Mouse (Mus musculus) heart, adult 9 months (tissue): ENCODE data around the gene Zbtb32.
A peak's percentile ranks its signal among the peaks of the same experiment; 100 is the strongest.

ENCODE experiments used
- DNase-seq, 2 experiments: peaks; one replicate each; pipeline ENCODE4 v3.0.0; 2022; ENCODE audit warnings: low spot score in 2 of 2

The Zbtb32 gene

DNA sequence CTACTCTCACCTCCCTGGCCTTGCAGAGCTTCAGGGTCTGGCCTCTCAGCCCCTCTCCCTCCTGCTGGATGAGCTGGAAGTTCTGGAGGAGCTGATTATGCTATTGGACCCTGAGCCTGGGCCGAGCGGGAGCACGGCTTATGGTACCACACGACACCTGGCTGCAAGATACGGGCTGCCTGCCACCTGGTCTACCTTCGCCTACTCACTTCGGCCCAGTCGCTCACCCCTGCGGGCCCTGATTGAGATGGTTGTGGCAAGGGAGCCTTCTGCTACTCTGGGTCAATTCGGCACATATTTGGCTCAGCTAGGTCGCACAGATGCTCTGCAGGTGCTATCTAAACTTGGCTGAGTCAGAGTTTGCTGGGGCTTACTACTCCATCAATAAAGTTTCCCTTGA lies 31.2 kb downstream of the Zbtb32 start:
- no peak for DNase-seq

DNA sequence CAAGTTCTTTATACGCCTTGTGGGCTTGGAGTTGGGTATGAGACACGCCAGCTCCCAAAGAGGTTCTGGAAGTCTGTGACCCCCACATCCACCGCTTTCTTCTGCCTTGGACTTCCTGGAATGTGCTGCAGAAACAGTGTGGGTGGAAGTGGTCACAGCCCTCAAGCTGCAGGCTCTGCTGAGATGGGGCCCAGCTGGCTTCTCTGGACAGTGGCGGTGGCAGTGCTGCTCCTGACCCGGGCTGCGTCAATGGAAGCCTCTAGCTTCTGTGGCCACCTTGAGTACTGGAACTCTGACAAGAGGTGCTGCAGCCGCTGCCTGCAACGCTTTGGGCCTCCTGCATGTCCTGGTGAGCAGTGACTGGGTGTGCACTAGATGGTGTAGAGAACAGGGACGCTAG lies 32.7 kb downstream of the Zbtb32 start:
- DNase-seq: no peak

DNA sequence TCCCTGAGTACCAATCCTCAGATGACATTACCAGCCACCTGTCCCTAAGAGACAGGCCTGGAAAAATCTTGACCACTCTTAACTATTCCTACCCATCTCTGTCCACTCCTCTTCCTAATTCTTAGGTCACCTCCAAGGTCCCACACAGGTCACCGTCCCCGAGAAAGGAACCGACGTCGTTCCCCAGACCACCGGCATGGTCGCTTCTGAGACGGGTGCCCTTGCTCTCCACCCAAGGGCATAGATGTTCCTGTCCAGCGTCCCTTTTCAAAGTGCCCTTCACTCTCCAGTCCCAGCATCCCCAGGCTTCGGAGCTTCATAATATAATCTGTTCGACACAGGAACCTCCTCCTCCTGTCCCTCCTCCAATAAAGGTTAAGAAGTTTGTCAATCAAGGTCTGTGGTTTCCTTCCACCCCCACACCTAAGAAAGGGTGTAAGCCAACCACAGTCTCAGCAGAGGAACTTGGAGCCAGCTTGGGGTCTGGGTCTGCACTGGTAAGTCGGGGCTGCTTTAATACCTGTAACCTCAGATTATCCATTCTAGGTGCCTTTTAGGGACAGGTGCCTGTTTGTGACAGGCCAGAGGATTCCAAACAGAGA lies 33.6 kb downstream of the Zbtb32 start, which contains the start of gene Igflr1:
Gene Igflr1, plus strand, starts transcription at position 458 of the 602 bp plus-strand sequence.
- no peak for DNase-seq

DNA sequence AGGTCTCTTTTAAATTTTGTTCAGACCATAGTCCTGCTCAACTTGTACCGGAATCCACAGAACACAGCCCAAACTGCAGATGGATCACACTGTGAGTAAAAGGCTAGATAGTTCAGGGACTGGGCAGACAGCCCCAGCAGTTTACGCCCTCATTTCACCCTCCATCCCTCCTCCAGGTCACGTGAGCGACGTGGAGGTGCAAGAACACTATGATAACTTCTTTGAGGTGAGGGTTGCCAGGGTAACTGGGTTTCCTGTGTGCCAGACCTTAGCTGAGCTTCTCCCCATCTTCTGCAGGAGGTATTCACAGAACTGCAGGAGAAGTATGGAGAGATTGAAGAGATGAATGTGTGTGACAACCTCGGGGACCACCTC lies 34.8 kb downstream of the Zbtb32 start:
- no peak for DNase-seq

DNA sequence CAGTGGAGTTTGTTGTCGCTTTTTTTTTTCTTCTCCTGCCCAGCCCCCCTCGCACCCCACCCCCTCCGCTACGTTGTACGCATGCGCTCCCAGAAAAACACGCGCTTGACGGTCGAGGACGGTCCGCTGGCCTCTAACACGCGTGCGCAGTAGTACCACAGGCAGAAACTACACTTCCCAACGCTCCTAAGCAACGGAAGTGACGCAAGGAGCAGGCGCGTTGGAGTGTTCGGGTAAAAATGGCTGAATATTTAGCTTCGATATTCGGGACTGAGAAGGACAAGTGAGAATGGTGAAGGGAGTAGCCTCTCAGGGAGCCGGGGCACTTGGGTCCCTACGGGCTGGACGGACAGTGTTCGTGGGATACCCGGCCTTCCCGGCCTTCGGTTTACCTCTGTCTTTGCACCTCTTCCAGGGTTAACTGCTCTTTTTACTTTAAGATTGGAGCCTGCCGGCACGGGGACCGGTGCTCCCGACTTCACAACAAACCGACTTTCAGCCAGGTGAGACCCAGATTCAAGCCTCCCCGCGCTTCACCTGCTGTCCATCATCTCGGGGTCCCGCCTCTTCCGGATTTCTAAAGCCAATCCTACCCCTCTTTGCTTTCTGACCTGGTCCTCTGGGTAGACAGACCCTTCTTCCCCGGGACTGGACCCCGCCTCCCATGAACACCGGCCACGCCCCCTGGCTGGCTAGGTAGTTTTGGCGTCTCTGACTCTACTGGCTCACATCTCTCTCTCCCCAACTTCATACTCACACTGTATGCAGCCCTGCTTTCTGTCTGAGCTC lies 35.4 kb downstream of the Zbtb32 start, which contains the start of the genes U2af1l4, Gm49396 and Psenen:
Gene U2af1l4, plus strand, starts transcription at position 185 of the 789 bp plus-strand sequence.
Gene Gm49396, plus strand, starts transcription at position 228 of the 789 bp plus-strand sequence.
Gene Psenen, minus strand, starts transcription at position 511 of the 789 bp plus-strand sequence.
- peak; percentile 97 to 98 for DNase-seq

DNA sequence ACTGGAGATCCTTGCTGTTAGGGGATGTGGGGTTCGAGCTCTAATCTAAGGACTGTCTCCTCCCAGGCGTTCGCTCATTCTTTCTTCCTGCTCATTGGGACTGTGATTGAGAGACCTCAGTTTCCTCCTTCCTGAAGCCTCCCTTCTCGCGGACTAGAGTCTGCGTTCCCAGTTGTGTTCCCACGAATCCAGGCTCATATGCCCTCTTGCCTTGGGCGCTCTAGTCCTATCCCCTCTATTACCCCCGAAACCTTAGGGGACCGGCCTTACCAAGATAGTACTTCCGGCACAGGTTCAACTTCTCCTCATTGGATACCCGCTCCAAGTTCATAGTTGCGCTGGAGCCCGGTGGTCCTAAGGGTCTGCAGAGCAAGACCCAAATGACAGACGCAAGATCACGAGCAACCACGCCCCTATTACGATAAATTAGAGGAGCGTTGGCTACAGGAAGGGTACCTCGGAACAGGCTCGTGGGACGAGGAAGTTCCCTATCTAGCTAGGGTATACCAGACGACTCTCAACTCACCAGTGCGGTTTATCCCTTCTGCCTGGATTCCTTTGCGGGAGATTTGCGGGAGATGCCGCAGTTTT lies 36.1 kb downstream of the Zbtb32 start:
- DNase-seq: no peak

DNA sequence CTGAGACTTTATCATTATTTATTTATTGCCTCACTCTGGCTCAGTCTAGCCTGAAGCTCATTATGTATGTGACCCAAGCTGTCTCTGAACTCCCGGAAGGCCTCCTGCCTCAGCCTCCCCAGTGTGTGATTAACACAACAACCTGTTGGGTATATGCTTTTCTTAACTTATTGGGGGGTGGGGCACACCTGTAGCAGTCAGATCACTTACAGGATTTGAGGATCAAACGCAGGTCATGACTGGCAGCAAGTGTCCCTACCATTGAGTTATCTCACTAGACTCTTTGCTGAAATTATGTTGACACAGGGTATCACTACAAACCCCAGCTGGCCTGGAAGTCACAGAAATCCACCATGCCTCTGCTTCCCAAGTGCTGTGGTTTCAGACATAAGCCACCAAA lies 38.4 kb downstream of the Zbtb32 start:
- no peak for DNase-seq

DNA sequence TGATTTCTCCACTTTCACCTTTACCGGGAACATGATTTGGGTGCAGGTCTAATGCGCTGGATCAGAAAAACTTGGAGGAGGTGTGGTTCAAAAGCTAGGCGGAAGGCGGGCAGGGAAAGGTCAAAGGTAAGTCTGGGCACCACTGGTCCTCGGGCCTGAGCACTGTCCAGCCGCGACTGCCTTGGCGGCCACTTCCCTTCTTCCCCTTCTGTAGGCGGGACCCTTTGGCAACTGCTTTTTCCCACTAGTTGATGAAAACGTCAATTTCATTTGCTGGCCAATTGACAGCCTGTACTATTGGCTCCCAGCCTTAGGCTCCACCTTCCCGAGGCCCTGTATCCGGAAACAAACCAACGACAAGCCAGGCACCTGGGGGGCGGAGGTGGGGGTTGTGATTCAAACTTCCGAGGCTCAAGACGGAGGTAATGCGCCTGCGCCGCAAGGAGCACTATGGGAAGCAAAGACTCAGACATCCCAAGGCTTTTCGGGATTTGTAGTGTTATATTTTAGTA lies 39.2 kb downstream of the Zbtb32 start, which contains the start of gene Lin37:
Gene Lin37, minus strand, starts transcription at position 396 of the 512 bp plus-strand sequence.
- peak; percentile 99 for DNase-seq

DNA sequence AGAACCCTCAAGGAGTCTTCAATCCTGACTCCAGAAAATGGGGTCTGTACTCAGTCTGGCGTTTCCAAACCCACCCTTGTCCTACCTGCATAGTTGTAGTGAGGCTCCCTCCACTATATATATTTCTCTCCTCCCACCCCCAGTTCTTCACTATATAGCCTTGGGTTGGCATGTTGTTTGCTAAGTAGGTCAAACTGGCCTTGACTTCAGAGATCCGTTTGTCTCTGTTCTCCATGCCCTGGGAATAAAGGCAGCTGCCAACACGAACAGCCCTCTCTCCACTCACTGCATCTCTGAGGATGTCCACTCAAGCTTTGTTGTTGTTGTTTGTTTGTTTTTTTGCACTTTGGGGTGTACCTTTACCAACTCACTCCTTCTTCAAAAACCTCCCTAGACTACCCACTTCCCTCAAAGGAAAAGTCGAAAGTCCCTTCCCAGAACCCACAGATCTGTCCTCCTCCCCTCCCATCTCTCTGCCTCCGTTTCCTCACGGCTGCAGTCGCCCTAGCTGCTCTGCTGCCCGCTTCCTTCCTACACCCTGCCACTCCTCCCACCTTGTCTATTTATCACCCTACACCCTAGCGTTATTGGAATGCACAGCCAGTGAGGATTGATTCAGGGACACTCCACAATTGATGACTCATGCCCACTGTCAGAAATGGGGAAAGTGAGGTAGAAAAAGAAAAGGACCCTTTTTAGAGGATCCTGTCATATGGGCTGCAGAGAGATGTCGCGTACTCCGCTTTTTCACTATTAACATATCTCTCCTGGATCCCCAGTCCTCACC lies 39.9 kb downstream of the Zbtb32 start:
- DNase-seq: no peak

DNA sequence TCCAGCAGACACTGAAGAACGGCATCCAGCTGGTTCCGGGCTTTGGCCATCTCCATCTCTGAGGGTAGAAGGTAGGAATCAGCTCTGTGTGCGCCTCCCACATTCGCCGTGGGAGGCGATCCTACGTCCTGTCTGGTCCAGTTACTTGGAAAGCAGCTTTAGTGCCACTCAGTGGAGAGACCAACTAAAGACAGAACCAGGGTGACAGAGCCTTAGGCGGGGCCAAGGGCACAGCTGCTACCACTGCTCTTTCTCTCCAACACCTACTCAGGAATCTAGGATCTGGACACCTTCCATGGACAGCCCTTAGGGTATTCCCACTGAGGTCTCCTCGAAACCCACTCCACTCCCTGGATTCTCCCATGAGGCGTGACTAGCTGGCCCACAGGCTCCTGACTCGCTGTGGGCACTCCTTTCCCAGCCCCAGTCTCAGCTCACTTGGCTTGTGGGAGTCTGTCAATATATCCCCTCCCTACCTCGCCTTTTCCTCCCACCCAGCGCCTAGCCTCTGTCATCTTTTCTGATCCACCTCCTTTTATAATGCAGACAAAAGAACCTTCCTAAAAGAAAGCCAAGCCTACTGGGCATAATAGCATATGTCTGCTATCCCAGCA lies 40.7 kb downstream of the Zbtb32 start:
- DNase-seq: no peak

DNA sequence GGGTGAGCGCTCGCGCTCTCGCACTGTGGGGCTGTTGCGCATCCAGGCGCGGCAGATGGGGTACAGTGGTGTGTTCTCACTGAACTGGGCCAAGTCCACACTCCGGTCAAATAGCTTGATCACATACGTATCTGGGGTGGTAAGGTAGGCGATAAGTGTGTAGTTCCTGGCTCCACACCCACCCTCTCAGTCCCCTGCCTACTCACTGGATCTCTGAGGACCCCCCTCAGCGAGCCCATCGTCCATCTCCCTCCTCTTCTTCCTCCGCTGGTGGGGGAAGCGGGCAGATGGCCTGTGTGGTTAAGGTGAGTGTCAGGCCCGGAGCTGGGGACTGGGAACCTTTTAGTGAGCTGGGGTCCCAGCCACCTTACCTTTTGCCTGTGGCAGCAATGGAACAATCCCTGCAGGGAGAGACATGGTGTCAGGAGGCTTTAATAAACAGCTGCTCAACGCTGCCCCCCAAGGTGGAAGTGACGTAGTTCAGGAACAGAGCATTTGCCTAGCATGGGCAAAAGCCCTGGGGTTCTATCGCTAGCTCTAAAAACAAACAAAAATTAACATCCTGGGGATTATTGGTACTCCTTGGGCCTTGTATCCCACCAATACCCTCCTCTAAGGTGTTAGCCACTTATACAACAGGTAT lies 41.7 kb downstream of the Zbtb32 start:
- no peak for DNase-seq

DNA sequence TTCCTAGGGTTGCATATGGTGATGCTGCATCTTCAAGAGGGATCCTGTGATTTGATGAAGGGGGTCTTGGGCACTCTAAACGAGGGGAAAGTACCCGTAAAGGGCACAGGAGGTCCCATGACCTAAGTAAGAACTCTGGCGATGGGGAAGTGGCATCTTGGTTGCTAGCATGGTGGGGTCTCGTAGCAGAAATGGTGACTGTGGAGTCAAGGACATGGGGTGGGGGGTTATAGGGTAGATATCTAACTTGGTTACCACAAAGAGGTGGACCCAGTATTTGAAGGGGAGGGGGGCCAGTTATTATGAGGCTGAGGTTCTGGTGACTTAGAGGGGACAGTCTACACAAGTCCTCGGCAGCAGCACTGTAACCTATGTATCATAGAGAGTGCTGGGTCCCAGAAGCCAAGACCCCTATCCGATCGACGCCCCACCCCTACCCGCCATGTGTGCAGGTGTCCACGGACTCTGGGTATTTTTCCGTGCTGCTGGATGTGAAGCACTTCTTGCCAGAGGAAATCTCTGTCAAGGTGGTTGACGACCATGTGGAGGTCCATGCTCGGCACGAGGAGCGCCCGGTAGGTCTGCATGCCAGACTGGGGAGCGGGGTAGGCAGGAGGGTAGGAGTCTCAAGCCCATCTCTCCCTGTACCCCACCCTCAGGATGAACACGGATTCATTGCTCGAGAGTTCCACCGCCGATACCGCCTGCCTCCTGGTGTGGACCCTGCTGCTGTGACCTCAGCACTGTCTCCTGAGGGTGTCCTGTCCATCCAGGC lies 44.7 kb downstream of the Zbtb32 start:
- DNase-seq: no peak

DNA sequence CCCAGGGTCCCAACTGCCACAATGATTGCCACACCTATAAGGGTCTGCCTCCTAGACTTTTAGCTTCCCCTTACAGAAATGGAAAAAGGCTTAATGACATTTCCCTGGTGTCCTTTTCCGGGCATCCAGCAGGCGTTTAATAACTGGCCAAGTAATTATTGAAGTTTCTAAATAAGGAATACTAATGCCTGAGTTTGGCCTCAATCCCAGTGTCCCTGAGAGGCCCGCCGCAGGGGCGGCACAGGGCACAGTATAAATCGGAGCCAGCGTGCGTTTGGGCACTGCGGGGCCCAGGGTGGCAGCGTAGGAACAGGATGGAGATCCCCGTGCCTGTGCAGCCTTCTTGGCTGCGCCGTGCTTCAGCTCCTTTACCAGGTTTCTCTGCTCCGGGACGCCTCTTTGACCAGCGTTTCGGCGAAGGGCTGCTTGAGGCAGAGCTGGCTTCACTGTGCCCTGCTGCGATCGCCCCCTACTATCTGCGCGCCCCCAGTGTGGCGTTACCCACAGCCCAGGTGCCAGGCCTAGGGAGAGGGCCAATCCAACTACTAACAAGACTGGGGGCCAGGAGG lies 45.6 kb downstream of the Zbtb32 start:
- peak; percentile 61 to 77 for DNase-seq

DNA sequence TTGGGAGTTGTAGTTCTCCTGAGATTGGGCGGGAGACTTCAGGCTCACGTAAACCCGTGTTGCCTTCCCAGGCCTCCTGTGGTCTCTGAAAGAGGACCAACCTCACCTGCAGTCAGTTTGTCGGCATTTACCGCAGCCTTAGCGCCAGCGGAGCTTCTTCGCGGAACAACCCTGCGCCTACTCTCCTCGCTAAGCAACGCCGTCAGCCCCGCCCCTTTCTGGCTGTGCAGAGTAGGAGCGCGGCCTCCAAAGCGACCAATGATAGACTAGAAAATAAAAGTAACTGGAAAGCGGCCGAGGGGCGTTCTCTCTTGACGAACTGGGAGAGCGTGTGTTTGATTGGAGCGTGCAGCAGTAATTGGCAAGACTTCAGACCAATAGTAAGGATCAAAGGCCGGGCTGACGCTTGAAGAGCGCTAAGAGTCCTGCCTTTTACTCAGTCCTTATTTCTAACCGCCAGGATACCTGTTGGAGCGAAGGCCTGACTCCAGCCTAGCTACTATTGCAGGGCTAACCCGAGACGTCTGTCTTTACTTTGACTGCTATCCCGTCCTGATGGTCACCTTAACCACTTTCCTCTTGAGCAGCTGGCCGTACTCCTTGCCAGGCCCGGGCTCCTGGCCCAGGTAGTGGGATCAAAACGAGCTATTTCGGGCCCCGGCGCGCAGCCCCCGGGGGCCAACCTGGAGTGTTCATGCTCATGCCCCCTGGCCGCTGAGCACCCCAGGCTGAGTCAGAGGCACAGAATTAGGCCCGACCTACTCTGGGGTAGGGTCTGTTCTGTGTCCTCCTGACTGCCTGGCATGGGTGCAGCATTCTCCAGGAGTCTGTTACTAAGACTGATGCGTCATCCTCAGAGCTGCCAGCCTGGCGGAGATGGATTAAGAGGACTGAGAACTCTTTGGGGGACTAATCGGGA lies 46.3 kb downstream of the Zbtb32 start, which contains the start of the genes Hspb6 and Proser3:
Gene Hspb6, plus strand, starts transcription at position 77 of the 919 bp plus-strand sequence.
Gene Proser3, minus strand, starts transcription at position 198 of the 919 bp plus-strand sequence.
- DNase-seq: peak; percentile 98 to 99

DNA sequence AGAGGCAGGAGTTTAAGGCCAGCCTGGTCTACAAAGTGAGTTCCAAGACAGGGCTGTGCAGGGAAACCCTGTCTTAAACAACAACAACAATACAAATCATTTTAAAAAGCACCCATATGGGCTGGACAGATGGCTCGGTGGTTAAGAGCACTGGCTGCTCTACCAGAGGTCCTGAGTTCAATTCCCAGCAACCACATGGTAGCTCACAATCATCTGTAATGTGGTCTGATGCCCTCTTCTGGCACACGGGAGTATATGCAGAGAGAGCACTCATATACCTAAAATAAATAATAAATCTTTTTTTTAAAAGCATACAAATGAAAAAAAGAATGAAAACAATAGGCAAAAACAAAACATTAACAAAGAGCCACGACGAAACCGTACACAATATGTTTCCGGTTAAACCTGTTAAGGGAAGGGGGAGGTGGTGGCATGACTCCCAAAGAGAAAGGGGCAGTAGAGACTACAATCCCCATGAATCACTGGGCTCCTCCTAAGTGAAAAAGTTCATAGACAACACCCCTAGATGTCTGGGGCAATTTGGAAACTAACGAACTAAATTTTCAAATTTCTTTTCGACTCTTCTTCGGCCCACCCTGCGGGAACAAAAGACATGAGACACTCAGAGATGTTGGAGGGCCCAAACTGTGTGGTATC lies 47.1 kb downstream of the Zbtb32 start:
- DNase-seq: no peak

DNA sequence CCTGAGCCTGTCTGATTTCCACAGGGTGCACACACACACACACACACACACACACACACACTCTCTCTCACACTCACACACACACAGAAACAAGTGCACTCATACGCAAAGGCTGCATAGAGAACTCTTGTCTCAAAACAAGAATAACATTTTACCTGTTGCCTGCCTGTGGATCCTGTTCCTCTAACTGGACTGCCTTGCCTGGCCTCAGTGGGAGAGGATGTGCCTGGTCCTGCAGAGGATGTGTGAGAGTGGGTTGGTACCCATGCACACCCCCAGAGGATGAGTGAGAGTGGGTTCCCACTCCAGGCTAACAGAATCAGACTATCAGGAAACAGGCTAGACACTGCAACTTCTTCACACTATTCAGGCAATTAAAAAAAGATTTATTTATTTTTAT lies 48.1 kb downstream of the Zbtb32 start:
- no peak for DNase-seq

DNA sequence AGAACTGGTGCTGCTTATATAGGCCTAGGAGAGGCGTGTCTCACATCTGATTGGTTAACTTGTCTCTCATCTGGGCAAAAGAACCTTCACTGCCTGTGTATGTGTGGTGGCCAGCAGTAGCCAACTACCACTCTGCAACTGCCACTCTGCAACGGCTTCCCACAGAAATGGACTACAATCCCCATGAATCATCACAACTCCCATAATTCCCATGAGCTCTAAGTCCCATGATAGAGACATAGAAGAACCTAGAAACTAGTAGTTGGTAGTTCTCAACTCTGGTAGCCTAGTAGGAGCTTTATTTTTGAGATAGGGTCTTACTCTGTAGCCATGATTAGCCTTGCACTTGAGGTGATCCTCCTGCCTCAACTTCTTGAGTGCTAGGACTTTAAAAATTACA lies 48.8 kb downstream of the Zbtb32 start:
- no peak for DNase-seq

DNA sequence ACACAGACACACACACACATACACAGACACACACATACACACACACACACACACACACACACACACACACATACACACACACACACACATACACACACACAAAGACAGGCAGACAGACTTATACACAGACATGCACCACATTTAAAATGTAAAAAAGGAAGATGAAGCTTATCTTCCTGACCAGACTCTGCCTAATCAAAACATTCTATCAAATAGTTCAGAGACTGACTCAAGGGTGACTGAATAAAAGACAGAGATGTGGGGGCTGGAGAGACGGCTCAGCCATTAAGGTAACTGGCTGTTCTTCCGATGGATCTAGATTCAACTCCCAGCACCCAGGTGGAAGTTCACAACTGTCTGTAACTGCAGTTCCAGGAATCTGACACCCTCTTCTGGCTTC lies 54.4 kb downstream of the Zbtb32 start:
- no peak for DNase-seq
